Mouse (Mus musculus): ENCODE results near the gene Rnf216. TPM values are rescaled to one million over a fixed set of nuclear protein-coding genes. Genes with fewer than 3 reads are reported as not detected.

Gene Rnf216
- total and polyA plus RNA-seq, 3 experiments = 16.4 to 123 (median 30.8) TPM

- Histone ChIP-seq H3K9me3 (replicated peaks; ENCODE audit: insufficient read depth, low read length) (no peaks in the 10 kb centered on the region), H3K79me2 (ENCODE audit: control insufficient read depth, insufficient read depth, low read length, poor library complexity) (no peaks in the 10 kb centered on the region), H3K9ac (ENCODE audit: control insufficient read depth, low read depth, low read length, poor library complexity, severe bottlenecking) (no peak overlapping the region), H3K4me1 (ENCODE audit: control insufficient read depth in 1 of 2, insufficient read depth in 2 of 2, low read length in 2 of 2) (no peaks in the 10 kb centered on the region), H3K36me3 (ENCODE audit: control insufficient read depth in 1 of 2, insufficient read depth in 2 of 2, low read length in 2 of 2) (no peaks in the 10 kb centered on the region), H3K27ac (ENCODE audit: control insufficient read depth, low read depth, low read length) (no peak overlapping the region), H3K4me3 (ENCODE audit: control insufficient read depth in 1 of 2, insufficient read depth in 1 of 2, low read depth in 2 of 2, low read length in 2 of 2) (no peak overlapping the region), H3K27me3 (ENCODE audit: control insufficient read depth in 1 of 2, insufficient read depth in 2 of 2, low read length in 2 of 2) (no peaks in the 10 kb centered on the region)
- no peak for DNase-seq (ENCODE audit: low read depth, low spot score)
- TF ChIP-seq RAD21 (IDR thresholded peaks at IDR 0.05; ENCODE audit: low read depth, low read length) (no peak), ELF1 (IDR thresholded peaks at IDR 0.05; ENCODE audit: low read depth, low read length) (no peak), ZNF384 (IDR thresholded peaks at IDR 0.05; ENCODE audit: low read depth, low read length) (no peak), SMC3 (IDR thresholded peaks at IDR 0.05; ENCODE audit: low read depth, low read length) (no peak), POLR2AphosphoS2 (IDR thresholded peaks at IDR 0.05; ENCODE audit: low read length) (no peak), POLR2A (IDR thresholded peaks at IDR 0.05; ENCODE audit: control insufficient read depth in 1 of 2, insufficient read depth in 1 of 2, low read depth in 1 of 2, low read length in 2 of 2, poor library complexity in 1 of 2) (no peak), BHLHE40 (IDR thresholded peaks at IDR 0.05; ENCODE audit: borderline replicate concordance, low read depth, low read length) (no peak), TAL1 (IDR thresholded peaks at IDR 0.05; ENCODE audit: low read length) (no peak), KAT2A (conservative IDR thresholded peaks at IDR 0.05; ENCODE audit: low read depth, low read length) (no peak), MYC (IDR thresholded peaks at IDR 0.05; ENCODE audit: low read depth, low read length) (no peak), MEF2A (IDR thresholded peaks at IDR 0.05; ENCODE audit: extremely low read depth, insufficient replicate concordance, low read depth, low read length, poor library complexity, severe bottlenecking) (no peak), CTCF (IDR thresholded peaks at IDR 0.05 in 2 of 3, conservative IDR thresholded peaks at IDR 0.05 in 1 of 3; ENCODE audit: control insufficient read depth in 1 of 3, insufficient read depth in 1 of 3, low read depth in 2 of 3, low read length in 3 of 3, poor library complexity in 1 of 3, severe bottlenecking in 1 of 3) (no peak), RCOR1 (IDR thresholded peaks at IDR 0.05; ENCODE audit: low read depth, low read length) (no peak), ETS1 (IDR thresholded peaks at IDR 0.05; ENCODE audit: low read depth, low read length) (no peak), UBTF (IDR thresholded peaks at IDR 0.05; ENCODE audit: borderline replicate concordance, insufficient read depth, low read depth, low read length) (no peak), CHD1 (IDR thresholded peaks at IDR 0.05; ENCODE audit: low read depth, low read length) (no peak), GABPA (IDR thresholded peaks at IDR 0.05; ENCODE audit: low read depth, low read length) (no peak), EP300 (IDR thresholded peaks at IDR 0.05; ENCODE audit: low read depth in 1 of 2, low read length in 2 of 2) (no peak)
Measured at GRCm38 (mm10) chr5:142968411-142968810, 144.4 kb downstream of the Rnf216 start.

GRCm38 (mm10) chr5:142964650-142965049 is 148.1 kb downstream of the Rnf216 start:
- no peaks in the 10 kb centered on the region for H3K36me3 ChIP-seq (ENCODE audit: control insufficient read depth in 1 of 2, insufficient read depth in 2 of 2, low read length in 2 of 2)
- no peak overlapping the region for H3K4me3 ChIP-seq (ENCODE audit: control insufficient read depth in 1 of 2, insufficient read depth in 1 of 2, low read depth in 2 of 2, low read length in 2 of 2)
- H3K9ac ChIP-seq (ENCODE audit: control insufficient read depth, low read depth, low read length, poor library complexity, severe bottlenecking) = no peak overlapping the region
- no peaks in the 10 kb centered on the region for H3K4me1 ChIP-seq (ENCODE audit: control insufficient read depth in 1 of 2, insufficient read depth in 2 of 2, low read length in 2 of 2)
- H3K9me3 ChIP-seq (replicated peaks; ENCODE audit: insufficient read depth, low read length) = no peaks in the 10 kb centered on the region
- H3K79me2 ChIP-seq (ENCODE audit: control insufficient read depth, insufficient read depth, low read length, poor library complexity) = no peaks in the 10 kb centered on the region
- TF ChIP-seq RCOR1 (IDR thresholded peaks at IDR 0.05; ENCODE audit: low read depth, low read length) (no peak), GABPA (IDR thresholded peaks at IDR 0.05; ENCODE audit: low read depth, low read length) (no peak), MAFK (IDR thresholded peaks at IDR 0.05; ENCODE audit: borderline replicate concordance, low read depth, low read length) (no peak), KAT2A (conservative IDR thresholded peaks at IDR 0.05; ENCODE audit: low read depth, low read length) (no peak), SIN3A (IDR thresholded peaks at IDR 0.05; ENCODE audit: low read length) (no peak), ETS1 (IDR thresholded peaks at IDR 0.05; ENCODE audit: low read depth, low read length) (no peak)
- DNase-seq (ENCODE audit: low read depth, low spot score) = no peak
- no peaks in the 10 kb centered on the region for H3K27me3 ChIP-seq (ENCODE audit: control insufficient read depth in 1 of 2, insufficient read depth in 2 of 2, low read length in 2 of 2)
- H3K27ac ChIP-seq (ENCODE audit: control insufficient read depth, low read depth, low read length) = no peak overlapping the region
